In the genomic region with DNA sequence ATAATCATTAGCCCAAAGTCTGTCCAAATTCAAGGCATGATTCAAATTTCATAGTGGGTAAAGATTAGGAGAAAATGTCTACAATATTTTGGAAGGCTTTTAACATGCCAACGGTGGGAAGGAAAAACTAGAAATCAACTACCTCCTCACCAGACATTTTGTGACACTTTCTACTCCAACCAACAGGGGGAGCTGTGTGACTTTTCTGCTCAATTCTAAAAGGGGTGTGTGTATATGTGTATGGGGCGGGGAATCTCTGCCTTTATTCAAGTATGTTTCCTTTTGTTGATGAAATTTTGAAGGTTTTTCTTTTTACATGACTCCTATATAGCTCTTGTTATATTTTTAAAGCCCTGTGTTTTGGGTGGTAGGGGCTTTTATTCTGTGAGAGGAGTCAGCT, we compare ENCODE assay signal across 10 mouse cellular contexts.
DNase-seq lines count a peak whose midpoint lies in the region; ATAC-seq and TF ChIP-seq lines count a peak whose summit lies in the region.
"Had no signal": no experiment of that assay in that cellular context is flagged by ENCODE, and none has a peak within 500 bp of the region (broad histone marks: within the 10 kb centered on the region; RNA-seq: fewer than 3 reads in every experiment).

No protein-coding gene starts in this region.

- WGBS in cerebellum, adult 2 months = 65% methylated on average over 2 of the region's 2 CpGs

- no peaks in the 10 kb centered on the region for H3K27me3 ChIP-seq in cerebellum, adult 2 months (ENCODE audit: control insufficient read depth, insufficient read depth, low read length)
- H3K27me3 ChIP-seq: liver, embryonic 13.5 days had no signal

- ATAC-seq in monocyte, adult 5-6 weeks (replicated peaks; ENCODE audit: insufficient number of reproducible peaks, low FRiP score, low TSS enrichment, poor library complexity, severe bottlenecking) = no peak

- H3K4me1 ChIP-seq in cerebellum, adult 2 months (ENCODE audit: control insufficient read depth, insufficient read depth, low read length) = no peaks in the 10 kb centered on the region
- H3K4me1 ChIP-seq: liver, embryonic 13.5 days had no signal

- intact Hi-C loops in left cerebral cortex, postnatal 4 days (cut with DNase I) = no loop called here
- intact Hi-C loops in gastrocnemius, postnatal 14 days (cut with DNase I; ENCODE audit: low total_unique reads) = no loop called here

- TF ChIP-seq POLR2A in cerebellum, adult 2 months (IDR thresholded peaks at IDR 0.05; ENCODE audit: borderline replicate concordance, insufficient read depth, low read length) = no peak

- H3K4me3 ChIP-seq in cerebellum, adult 2 months (replicated peaks; ENCODE audit: insufficient read depth, low read depth, low read length) = no peak overlapping the region
- H3K4me3 ChIP-seq: erythroblast, embryonic 14.5 days; liver, embryonic 13.5 days had no signal

- DNase-seq in cerebellum, adult 2 months = peak; percentile 37 to 40
- DNase-seq in cerebellum, adult 11-12 months = no peak
- peak; percentile 43 for DNase-seq in left cerebral cortex, postnatal 4 days
- no peak for DNase-seq in left cerebral cortex, adult 8-10 months (ENCODE audit: low spot score in 2 of 2)
- peak; percentile 10 for DNase-seq in adrenal gland, adult 8-10 months
- peak; percentile 7 for DNase-seq in gastrocnemius, postnatal 14 days
- DNase-seq in lung, postnatal 14 days = peak; percentile 66
- DNase-seq: liver, embryonic 13.5 days had no signal

- TF ChIP-seq CTCF in cerebellum, adult 2 months (IDR thresholded peaks at IDR 0.05; ENCODE audit: borderline replicate concordance, insufficient read depth, low read depth, low read length) = no peak

- no peak overlapping the region for H3K27ac ChIP-seq in cerebellum, adult 2 months (ENCODE audit: insufficient read depth, low read length)
- H3K27ac ChIP-seq: liver, embryonic 13.5 days had no signal

Comparison
In these comparisons a context has a peak if more than half of its experiments do, and no peak if none do; other contexts are left out.
1. DNase-seq: peak in cerebellum, adult 2 months (2 of 2), left cerebral cortex, postnatal 4 days (single experiment), adrenal gland, adult 8-10 months (single experiment), gastrocnemius, postnatal 14 days (single experiment) and lung, postnatal 14 days (single experiment); none in cerebellum, adult 11-12 months (single experiment) and left cerebral cortex, adult 8-10 months (0 of 2).